Mouse (Mus musculus): Measurements from ENCODE around the gene Aox4. TPM values are rescaled to one million over a fixed set of nuclear protein-coding genes. Genes with fewer than 3 reads are reported as not detected.

The Aox4 gene
- polyA plus RNA-seq, 1 experiment = not detected

DNA sequence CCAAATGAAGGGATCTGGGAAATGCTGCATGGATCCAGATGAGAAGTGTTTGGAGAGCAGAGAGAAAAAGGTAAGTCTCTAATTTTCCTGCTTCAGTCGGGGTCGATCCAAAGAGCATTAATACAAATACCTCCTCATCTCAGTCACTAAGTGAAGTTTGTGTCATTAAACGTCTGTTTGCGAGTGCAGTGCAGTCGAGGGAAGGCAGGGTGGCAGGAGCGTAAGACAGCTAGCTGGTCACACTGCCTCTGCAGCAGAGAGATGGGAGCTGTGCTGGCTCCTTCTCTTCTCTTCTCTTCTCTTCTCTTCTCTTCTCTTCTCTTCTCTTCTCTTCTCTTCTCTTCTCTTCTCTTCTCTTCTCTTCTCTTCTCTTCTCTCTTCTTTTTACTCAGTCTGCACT is 17.9 kb downstream of the Aox4 start:
- WGBS = 83% methylated on average over 6 of the region's 6 CpGs
- Histone ChIP-seq H3K4me3 (ENCODE audit: extremely low read depth, insufficient read depth, insufficient read length) (no peak overlapping the region), H3K4me1 (ENCODE audit: control insufficient read depth, insufficient read depth, insufficient read length) (no peaks in the 10 kb centered on the region), H3K36me3 (ENCODE audit: control insufficient read depth, insufficient read depth, low read length) (no peaks in the 10 kb centered on the region), H3K27me3 (ENCODE audit: control insufficient read depth, insufficient read depth, low read length) (no peaks in the 10 kb centered on the region), H3K27ac (ENCODE audit: insufficient read depth, low read length) (no peak overlapping the region)
- TF ChIP-seq CTCF (IDR thresholded peaks at IDR 0.05; ENCODE audit: extremely low read depth, insufficient read depth, insufficient read length, insufficient replicate concordance) (no peak), POLR2A (IDR thresholded peaks at IDR 0.05; ENCODE audit: low read depth, low read length) (no peak)
- DNase-seq (ENCODE audit: low read depth in 1 of 2, low spot score in 2 of 2) = no peak

DNA sequence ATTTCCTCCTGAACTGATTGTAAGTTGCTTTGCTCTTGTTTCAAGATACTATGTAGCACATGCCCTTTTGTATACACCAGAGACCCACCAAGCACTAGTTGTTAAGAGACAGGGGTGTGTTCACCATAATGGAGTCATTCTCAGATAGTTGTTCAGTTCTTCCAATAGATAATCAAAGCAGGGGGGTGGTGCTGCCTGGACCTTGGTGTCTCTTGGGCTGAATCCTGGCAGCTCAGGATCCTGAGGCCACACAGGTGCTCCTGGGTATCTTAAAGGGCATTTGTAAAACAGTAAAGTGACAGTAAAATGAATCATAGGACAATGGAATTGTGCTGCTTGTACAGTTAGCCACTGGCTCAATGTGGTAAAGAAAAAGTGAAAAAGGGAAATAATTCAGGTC is 18.7 kb downstream of the Aox4 start:
- no peak overlapping the region for H3K27ac ChIP-seq (ENCODE audit: insufficient read depth, low read length)
- TF ChIP-seq CTCF (IDR thresholded peaks at IDR 0.05; ENCODE audit: extremely low read depth, insufficient read depth, insufficient read length, insufficient replicate concordance) (no peak), POLR2A (IDR thresholded peaks at IDR 0.05; ENCODE audit: low read depth, low read length) (no peak)
- no peaks in the 10 kb centered on the region for H3K36me3 ChIP-seq (ENCODE audit: control insufficient read depth, insufficient read depth, low read length)
- no peak for DNase-seq (ENCODE audit: low read depth in 1 of 2, low spot score in 2 of 2)
- no peaks in the 10 kb centered on the region for H3K4me1 ChIP-seq (ENCODE audit: control insufficient read depth, insufficient read depth, insufficient read length)
- H3K4me3 ChIP-seq (ENCODE audit: extremely low read depth, insufficient read depth, insufficient read length) = no peak overlapping the region
- H3K27me3 ChIP-seq (ENCODE audit: control insufficient read depth, insufficient read depth, low read length) = no peaks in the 10 kb centered on the region

DNA sequence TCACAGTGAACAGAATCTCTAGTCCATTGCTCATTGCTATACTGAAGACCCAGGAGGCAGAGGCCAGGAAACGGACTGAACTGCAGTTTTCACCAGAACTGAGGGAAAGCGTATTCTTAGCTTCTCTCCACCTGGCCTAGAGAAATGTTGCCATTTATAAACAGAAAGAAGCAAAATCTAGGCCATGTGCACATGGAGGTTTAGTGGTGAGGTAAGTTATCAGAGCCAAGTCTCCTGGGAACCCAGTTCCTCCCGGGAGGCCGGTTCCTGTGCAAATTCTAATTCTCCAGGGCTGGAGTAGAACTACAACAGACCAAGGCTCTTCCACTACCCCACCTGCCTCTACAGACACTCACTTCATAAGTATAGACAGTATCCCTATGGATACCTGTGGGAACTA is 19.6 kb downstream of the Aox4 start:
- WGBS = 42% methylated on average over 4 of the region's 4 CpGs
- DNase-seq (ENCODE audit: low read depth in 1 of 2, low spot score in 2 of 2) = no peak
- no peaks in the 10 kb centered on the region for H3K4me1 ChIP-seq (ENCODE audit: control insufficient read depth, insufficient read depth, insufficient read length)
- H3K27me3 ChIP-seq (ENCODE audit: control insufficient read depth, insufficient read depth, low read length) = no peaks in the 10 kb centered on the region
- no peak overlapping the region for H3K4me3 ChIP-seq (ENCODE audit: extremely low read depth, insufficient read depth, insufficient read length)
- no peaks in the 10 kb centered on the region for H3K36me3 ChIP-seq (ENCODE audit: control insufficient read depth, insufficient read depth, low read length)
- TF ChIP-seq POLR2A (IDR thresholded peaks at IDR 0.05; ENCODE audit: low read depth, low read length) (no peak), CTCF (IDR thresholded peaks at IDR 0.05; ENCODE audit: extremely low read depth, insufficient read depth, insufficient read length, insufficient replicate concordance) (no peak)
- no peak overlapping the region for H3K27ac ChIP-seq (ENCODE audit: insufficient read depth, low read length)

DNA sequence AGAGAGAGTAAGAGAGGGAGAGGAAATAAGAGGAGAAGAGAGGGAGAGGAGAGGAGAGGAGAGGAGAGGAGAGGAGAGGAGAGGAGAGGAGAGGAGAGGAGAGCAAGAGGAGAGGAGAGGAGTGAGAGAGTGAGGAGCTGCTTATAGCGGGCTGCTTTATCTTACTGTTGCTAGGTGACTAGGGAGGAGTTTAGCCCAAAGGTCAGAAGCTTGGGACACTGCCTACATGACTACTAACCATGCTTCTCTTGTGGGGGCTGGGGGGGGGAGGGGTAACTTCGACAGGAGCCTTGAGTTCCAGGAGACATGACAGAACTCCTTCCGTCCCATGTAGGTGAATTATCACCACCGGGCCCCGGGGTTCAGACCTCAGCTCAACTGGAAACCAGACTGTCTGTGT is 20.3 kb downstream of the Aox4 start:
- H3K4me3 ChIP-seq (ENCODE audit: extremely low read depth, insufficient read depth, insufficient read length) = no peak overlapping the region
- TF ChIP-seq CTCF (IDR thresholded peaks at IDR 0.05; ENCODE audit: extremely low read depth, insufficient read depth, insufficient read length, insufficient replicate concordance) = no peak
- TF ChIP-seq POLR2A (IDR thresholded peaks at IDR 0.05; ENCODE audit: low read depth, low read length) = no peak
- no peaks in the 10 kb centered on the region for H3K4me1 ChIP-seq (ENCODE audit: control insufficient read depth, insufficient read depth, insufficient read length)
- H3K27me3 ChIP-seq (ENCODE audit: control insufficient read depth, insufficient read depth, low read length) = no peaks in the 10 kb centered on the region
- no peak for DNase-seq (ENCODE audit: low read depth in 1 of 2, low spot score in 2 of 2)
- no peak overlapping the region for H3K27ac ChIP-seq (ENCODE audit: insufficient read depth, low read length)
- WGBS = 75% methylated on average over 5 of the region's 5 CpGs
- H3K36me3 ChIP-seq (ENCODE audit: control insufficient read depth, insufficient read depth, low read length) = no peaks in the 10 kb centered on the region

DNA sequence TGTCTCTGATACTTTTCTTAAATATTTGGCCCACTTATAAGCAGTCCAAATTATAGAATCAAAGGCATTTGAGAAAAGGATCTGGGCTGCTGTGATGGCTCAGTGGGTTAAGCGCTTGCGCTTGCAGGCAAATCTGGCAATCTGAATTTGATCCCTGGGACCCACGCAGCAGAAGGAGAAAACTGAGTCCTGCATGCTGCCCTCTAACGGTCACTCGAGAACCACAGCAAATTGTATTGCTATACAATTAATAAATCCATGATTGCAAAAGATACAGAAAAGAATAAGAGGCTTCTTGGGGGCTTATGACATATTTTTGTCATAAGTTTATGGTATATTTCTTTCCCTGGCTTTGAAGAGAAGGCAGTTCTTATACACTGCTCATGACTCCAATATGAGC is 25.2 kb downstream of the Aox4 start:
- Histone ChIP-seq H3K4me1 (ENCODE audit: control insufficient read depth, insufficient read depth, insufficient read length) (no peaks in the 10 kb centered on the region), H3K27ac (ENCODE audit: insufficient read depth, low read length) (no peak overlapping the region), H3K4me3 (ENCODE audit: extremely low read depth, insufficient read depth, insufficient read length) (no peak overlapping the region), H3K36me3 (ENCODE audit: control insufficient read depth, insufficient read depth, low read length) (no peaks in the 10 kb centered on the region), H3K27me3 (ENCODE audit: control insufficient read depth, insufficient read depth, low read length) (no peaks in the 10 kb centered on the region)
- TF ChIP-seq CTCF (IDR thresholded peaks at IDR 0.05; ENCODE audit: extremely low read depth, insufficient read depth, insufficient read length, insufficient replicate concordance) = no peak
- TF ChIP-seq POLR2A (IDR thresholded peaks at IDR 0.05; ENCODE audit: low read depth, low read length) = no peak
- WGBS = 57% methylated on average over 5 of the region's 5 CpGs
- no peak for DNase-seq (ENCODE audit: low read depth in 1 of 2, low spot score in 2 of 2)

DNA sequence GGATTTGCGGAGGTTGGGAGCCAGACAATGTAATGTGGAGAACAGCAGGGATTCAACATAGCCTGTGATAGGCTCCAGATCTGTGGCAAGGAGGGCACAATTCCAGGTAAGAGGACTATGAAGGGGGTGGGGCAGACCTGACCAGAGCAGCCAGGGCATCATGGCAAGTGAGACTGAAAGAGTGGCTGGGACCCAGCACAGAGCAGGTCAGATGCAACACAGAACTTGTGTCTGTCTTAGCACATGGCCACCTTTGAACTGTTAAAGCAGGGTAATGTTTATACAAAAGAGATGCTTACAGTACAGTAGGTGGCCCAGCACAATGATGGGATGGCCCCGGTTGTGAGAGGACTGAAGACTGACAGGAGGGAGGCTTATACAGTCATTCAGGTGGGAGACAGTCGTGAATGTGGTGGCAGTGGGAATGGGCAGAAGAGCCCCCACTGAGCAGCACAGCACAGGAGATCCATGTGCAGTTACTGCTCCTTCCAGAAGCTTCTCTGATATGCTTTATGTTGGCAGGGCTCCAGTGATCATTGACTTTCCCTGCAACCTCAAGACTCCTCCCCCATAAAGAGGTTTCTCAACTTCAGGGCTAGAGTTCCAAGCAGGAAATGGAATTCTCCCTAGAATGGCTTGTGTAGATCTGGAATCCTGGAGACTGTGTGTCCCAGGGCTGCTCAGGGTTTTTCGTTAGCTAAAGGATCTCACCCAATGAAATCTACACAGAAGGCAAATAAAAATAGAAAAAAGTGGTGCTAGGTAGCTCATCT is 27.5 kb downstream of the Aox4 start:
- H3K4me3 ChIP-seq (ENCODE audit: extremely low read depth, insufficient read depth, insufficient read length) = no peak overlapping the region
- TF ChIP-seq POLR2A (IDR thresholded peaks at IDR 0.05; ENCODE audit: low read depth, low read length) = no peak
- TF ChIP-seq CTCF (IDR thresholded peaks at IDR 0.05; ENCODE audit: extremely low read depth, insufficient read depth, insufficient read length, insufficient replicate concordance) = no peak
- WGBS = 85% methylated on average over 4 of the region's 4 CpGs
- H3K36me3 ChIP-seq (ENCODE audit: control insufficient read depth, insufficient read depth, low read length) = no peaks in the 10 kb centered on the region
- no peaks in the 10 kb centered on the region for H3K4me1 ChIP-seq (ENCODE audit: control insufficient read depth, insufficient read depth, insufficient read length)
- H3K27me3 ChIP-seq (ENCODE audit: control insufficient read depth, insufficient read depth, low read length) = no peaks in the 10 kb centered on the region
- H3K27ac ChIP-seq (ENCODE audit: insufficient read depth, low read length) = no peak overlapping the region
- no peak for DNase-seq (ENCODE audit: low read depth in 1 of 2, low spot score in 2 of 2)

DNA sequence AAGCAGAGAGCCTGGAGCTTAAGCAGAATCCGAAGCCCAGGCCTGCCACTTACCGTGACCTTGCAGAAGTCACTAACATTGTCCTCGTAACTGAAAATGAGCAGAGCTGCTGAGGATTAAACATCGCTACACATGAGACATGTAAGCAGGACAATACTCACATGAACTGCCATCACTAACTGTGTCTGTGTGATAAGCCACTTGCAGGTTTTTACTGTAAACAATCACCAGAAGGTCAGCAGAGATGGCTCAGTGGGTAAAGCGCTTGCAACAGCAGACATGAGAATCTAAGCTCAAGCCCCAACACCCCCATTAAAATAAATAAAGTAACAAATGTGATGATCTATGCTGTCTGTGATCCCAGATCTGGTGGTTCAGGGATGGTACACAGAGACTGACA is 28.2 kb downstream of the Aox4 start:
- no peak overlapping the region for H3K27ac ChIP-seq (ENCODE audit: insufficient read depth, low read length)
- TF ChIP-seq POLR2A (IDR thresholded peaks at IDR 0.05; ENCODE audit: low read depth, low read length) (no peak), CTCF (IDR thresholded peaks at IDR 0.05; ENCODE audit: extremely low read depth, insufficient read depth, insufficient read length, insufficient replicate concordance) (no peak)
- H3K4me1 ChIP-seq (ENCODE audit: control insufficient read depth, insufficient read depth, insufficient read length) = no peaks in the 10 kb centered on the region
- 91% methylated on average over 5 of the region's 5 CpGs for WGBS
- no peaks in the 10 kb centered on the region for H3K36me3 ChIP-seq (ENCODE audit: control insufficient read depth, insufficient read depth, low read length)
- H3K27me3 ChIP-seq (ENCODE audit: control insufficient read depth, insufficient read depth, low read length) = no peaks in the 10 kb centered on the region
- H3K4me3 ChIP-seq (ENCODE audit: extremely low read depth, insufficient read depth, insufficient read length) = no peak overlapping the region
- no peak for DNase-seq (ENCODE audit: low read depth in 1 of 2, low spot score in 2 of 2)

Data from spleen, adult 2 months (tissue).